Mouse (Mus musculus): ENCODE data around the gene Mepce. TPM values are rescaled to one million over a fixed set of nuclear protein-coding genes. Genes with fewer than 3 reads are reported as not detected.

The Mepce gene
- polyA plus RNA-seq, 1 experiment from 2014 or later = 11.5 TPM

DNA sequence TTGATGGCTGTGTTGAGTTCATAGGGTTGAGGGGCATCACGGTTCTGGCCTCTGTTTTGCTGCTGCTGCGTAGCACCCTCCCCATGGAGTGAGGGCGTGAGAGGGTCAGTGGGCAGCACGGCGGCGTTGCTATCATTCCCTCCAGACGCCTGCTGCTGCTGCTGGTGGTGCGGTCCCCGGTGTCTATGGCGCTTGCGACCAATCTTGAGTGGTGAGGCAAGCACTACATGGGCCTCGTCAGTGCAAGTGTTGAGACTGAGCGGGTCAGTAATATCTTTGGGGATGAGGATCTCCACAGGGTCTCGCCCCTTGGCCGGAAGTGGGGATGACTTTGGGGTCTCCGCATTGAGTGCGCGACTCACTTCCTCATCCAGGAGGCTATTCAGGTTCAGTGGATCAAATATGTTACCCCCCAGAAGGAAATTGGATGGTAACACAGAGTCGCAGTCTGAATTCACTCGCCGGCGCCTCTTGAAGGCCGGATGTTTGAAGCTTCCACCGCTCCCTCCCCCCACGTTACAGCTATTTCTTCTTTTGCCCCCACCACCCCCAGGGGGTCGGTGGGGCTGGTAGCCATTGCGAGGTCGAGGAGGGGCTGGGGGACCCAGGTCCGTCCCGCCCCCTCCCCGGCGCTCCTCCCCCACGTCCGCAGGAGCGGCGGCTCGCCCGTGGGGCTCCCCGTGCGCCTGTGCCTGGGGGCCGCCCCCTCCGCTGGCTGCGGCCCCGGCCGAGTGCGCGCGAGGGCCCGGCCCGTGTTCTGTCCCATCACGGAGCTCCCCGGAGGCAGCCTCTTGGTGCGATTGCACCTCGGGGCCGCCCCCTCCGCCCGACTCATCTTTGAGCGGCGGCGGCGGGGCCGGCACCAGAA lies 2.1 kb downstream of the Mepce start:
- ATAC-seq (replicated peaks; ENCODE audit: insufficient number of reproducible peaks, low FRiP score, low TSS enrichment, low read depth) = peak; percentile 19
- H3K27me3 ChIP-seq (ENCODE audit: control insufficient read depth, insufficient read depth, low read length) = no peaks in the 10 kb centered on the region
- H3K36me3 ChIP-seq (replicated peaks; ENCODE audit: control insufficient read depth, insufficient read depth, low read depth, low read length) = no peaks in the 10 kb centered on the region; the same call in none of the 2 replicates
- H3K27ac ChIP-seq (replicated peaks; ENCODE audit: low read depth, low read length) = peak overlapping the region; percentile 97
- peak overlapping the region; percentile 95 for H3K9ac ChIP-seq (replicated peaks; ENCODE audit: low read length)
- whole genome bisulfite sequencing = 5% methylated on average over 58 of the region's 62 CpGs
- no peaks in the 10 kb centered on the region for H3K9me3 ChIP-seq (replicated peaks; ENCODE audit: control insufficient read depth, low read length)
- DNase-seq (ENCODE audit: low spot score) = peak; percentile 30
- peak overlapping the region; percentile 60 for H3K4me2 ChIP-seq (ENCODE audit: low read depth, low read length)
- peak overlapping the region; percentile 83 for H3K4me3 ChIP-seq (ENCODE audit: low read depth, low read length)
- H3K4me1 ChIP-seq (ENCODE audit: control insufficient read depth, insufficient read depth, low read length) = peaks cover 8% of the 10 kb centered on the region

DNA sequence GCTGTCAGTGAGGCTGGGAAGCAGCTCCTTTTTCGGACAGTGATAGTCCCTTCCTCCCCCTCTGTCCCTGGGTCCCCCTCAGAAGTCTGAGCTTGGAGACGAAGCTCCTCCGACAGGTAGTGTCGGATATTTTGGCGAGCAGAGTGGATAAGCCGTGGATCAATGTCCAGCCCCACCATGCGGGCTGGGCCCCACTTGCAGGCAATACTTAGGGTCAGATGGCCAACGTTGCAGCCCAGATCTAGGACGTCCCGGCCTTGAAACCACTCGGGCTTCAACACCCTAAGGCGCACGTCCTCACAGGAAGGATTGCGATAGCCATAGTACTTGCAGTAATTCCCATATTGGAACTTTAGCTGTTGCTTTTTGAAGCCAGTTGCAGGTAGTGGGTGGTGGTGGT lies 2.9 kb downstream of the Mepce start:
- Histone ChIP-seq H3K9me3 (replicated peaks; ENCODE audit: control insufficient read depth, low read length) (no peaks in the 10 kb centered on the region), H3K4me1 (ENCODE audit: control insufficient read depth, insufficient read depth, low read length) (peaks cover 8% of the 10 kb centered on the region), H3K36me3 (replicated peaks; ENCODE audit: control insufficient read depth, insufficient read depth, low read depth, low read length) (no peaks in the 10 kb centered on the region; the same call in none of the 2 replicates), H3K9ac (replicated peaks; ENCODE audit: low read length) (peak overlapping the region; percentile 19; the same call in 1 of the 2 replicates), H3K4me2 (ENCODE audit: low read depth, low read length) (peak overlapping the region; percentile 60), H3K27me3 (ENCODE audit: control insufficient read depth, insufficient read depth, low read length) (no peaks in the 10 kb centered on the region), H3K4me3 (ENCODE audit: low read depth, low read length) (peak overlapping the region; percentile 83), H3K27ac (replicated peaks; ENCODE audit: low read depth, low read length) (no peak overlapping the region)
- WGBS = 89% methylated on average over 14 of the region's 14 CpGs
- ATAC-seq (replicated peaks; ENCODE audit: insufficient number of reproducible peaks, low FRiP score, low TSS enrichment, low read depth) (no peak), DNase-seq (ENCODE audit: low spot score) (no peak)

DNA sequence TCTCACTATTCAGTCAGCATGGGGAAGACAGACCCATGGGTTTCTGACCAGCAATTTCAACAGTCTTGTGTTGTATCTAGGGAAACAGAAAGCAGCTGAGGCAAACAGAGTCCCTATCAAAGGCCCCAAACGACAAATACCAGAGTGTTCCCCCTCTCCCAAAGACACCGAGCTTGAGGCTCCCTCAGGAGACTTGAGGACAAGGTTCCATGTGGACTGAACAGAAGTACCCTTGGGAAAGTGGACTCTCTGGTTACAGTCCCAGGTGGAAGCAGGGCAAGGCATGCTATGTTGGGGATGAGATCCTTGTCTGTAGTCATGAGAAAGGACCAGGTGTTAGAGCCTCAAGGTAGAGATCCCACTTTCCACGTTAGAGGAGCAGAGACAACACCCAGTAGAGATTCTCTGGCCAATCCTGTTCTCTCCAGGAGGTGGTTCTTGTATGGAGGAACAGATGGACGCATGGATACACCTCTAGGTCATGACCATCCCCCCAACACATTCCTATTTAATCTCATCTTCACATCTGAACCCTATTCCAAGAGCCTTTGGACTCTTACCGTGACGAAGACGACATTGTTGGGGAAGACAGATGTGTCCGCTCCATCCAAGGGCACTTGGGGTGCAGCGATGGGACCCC lies 3.4 kb downstream of the Mepce start:
- no peak for DNase-seq (ENCODE audit: low spot score)
- H3K4me1 ChIP-seq (ENCODE audit: control insufficient read depth, insufficient read depth, low read length) = peaks cover 8% of the 10 kb centered on the region
- WGBS = 81% methylated on average over 9 of the region's 9 CpGs

DNA sequence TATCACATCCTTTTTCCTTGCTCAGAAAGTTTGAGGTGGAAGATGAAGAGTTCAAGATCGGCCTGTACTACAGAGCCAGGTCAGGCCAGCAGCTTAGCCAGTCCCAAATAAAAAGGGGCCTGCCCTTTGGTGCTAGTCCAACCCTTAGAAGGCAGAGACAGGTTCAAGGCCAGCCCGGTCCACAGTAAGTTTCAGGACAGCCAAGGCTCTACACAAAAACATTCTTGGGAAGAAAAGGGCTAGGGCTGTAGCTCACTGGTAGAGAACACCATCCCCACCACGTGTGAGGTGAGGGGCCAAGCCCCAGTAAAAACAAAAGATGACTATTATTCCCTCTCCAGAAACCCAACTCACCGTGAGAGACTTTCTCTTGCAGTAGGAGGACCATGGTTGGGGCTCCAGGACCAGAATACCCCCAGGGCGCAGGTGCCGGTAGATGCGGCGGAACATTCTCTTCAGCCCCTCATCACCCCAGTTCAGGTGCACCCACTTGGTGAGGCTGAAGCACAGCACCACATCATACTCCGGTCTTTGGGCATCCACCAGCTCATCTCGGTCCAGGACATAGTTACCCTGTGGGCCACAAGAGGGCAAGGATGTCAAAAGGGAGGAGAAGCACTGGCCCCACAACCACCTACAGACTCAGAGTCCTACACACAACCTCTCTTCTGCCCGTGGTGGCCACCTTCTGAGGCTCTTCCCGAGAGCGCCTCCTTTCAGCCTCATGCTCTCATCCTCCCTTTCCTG lies 4.5 kb downstream of the Mepce start:
- Histone ChIP-seq H3K4me3 (ENCODE audit: low read depth, low read length) (peak overlapping the region; percentile 9; the same call in 1 of the 2 replicates), H3K27ac (replicated peaks; ENCODE audit: low read depth, low read length) (no peak overlapping the region), H3K9ac (replicated peaks; ENCODE audit: low read length) (peak overlapping the region; percentile 14; the same call in 1 of the 2 replicates), H3K4me2 (ENCODE audit: low read depth, low read length) (peak overlapping the region; percentile 10; the same call in 1 of the 2 replicates), H3K9me3 (replicated peaks; ENCODE audit: control insufficient read depth, low read length) (no peaks in the 10 kb centered on the region), H3K27me3 (ENCODE audit: control insufficient read depth, insufficient read depth, low read length) (no peaks in the 10 kb centered on the region), H3K36me3 (replicated peaks; ENCODE audit: control insufficient read depth, insufficient read depth, low read depth, low read length) (no peaks in the 10 kb centered on the region; the same call in none of the 2 replicates), H3K4me1 (ENCODE audit: control insufficient read depth, insufficient read depth, low read length) (peaks cover 8% of the 10 kb centered on the region)
- ATAC-seq (replicated peaks; ENCODE audit: insufficient number of reproducible peaks, low FRiP score, low TSS enrichment, low read depth) = no peak
- WGBS = 87% methylated on average over 13 of the region's 13 CpGs
- DNase-seq (ENCODE audit: low spot score) = no peak

More for the DNA sequence above, 3.4 kb downstream of the Mepce start:
- Histone ChIP-seq H3K9me3 (replicated peaks; ENCODE audit: control insufficient read depth, low read length) (no peaks in the 10 kb centered on the region), H3K4me2 (ENCODE audit: low read depth, low read length) (peak overlapping the region; percentile 60), H3K9ac (replicated peaks; ENCODE audit: low read length) (peak overlapping the region; percentile 37), H3K36me3 (replicated peaks; ENCODE audit: control insufficient read depth, insufficient read depth, low read depth, low read length) (no peaks in the 10 kb centered on the region; the same call in none of the 2 replicates), H3K4me3 (ENCODE audit: low read depth, low read length) (peak overlapping the region; percentile 83), H3K27me3 (ENCODE audit: control insufficient read depth, insufficient read depth, low read length) (no peaks in the 10 kb centered on the region), H3K27ac (replicated peaks; ENCODE audit: low read depth, low read length) (no peak overlapping the region)
- no peak for ATAC-seq (replicated peaks; ENCODE audit: insufficient number of reproducible peaks, low FRiP score, low TSS enrichment, low read depth)

DNA sequence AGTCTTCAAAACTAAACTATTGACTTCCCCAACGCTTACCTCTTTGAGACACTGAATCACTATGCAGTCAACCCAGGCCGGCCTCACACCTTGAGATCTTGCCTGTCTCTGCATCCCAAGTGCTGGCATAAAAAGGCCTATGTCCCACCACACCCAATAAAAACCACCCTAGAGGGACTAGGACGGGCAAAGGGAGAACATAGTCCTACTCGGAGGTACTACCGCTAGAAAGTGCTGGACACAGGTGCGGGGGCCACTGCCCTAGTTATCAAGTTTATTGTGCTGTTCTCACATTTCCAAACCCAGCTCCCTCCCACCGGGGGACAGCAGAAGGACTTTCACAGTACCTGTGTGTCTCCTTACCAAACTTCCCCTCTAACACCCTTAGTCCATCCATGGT lies 5.8 kb downstream of the Mepce start:
- Histone ChIP-seq H3K9me3 (replicated peaks; ENCODE audit: control insufficient read depth, low read length) (no peaks in the 10 kb centered on the region), H3K9ac (replicated peaks; ENCODE audit: low read length) (no peak overlapping the region), H3K4me1 (ENCODE audit: control insufficient read depth, insufficient read depth, low read length) (peaks cover 8% of the 10 kb centered on the region), H3K4me3 (ENCODE audit: low read depth, low read length) (no peak overlapping the region), H3K27ac (replicated peaks; ENCODE audit: low read depth, low read length) (no peak overlapping the region), H3K4me2 (ENCODE audit: low read depth, low read length) (no peak overlapping the region), H3K36me3 (replicated peaks; ENCODE audit: control insufficient read depth, insufficient read depth, low read depth, low read length) (no peaks in the 10 kb centered on the region; the same call in none of the 2 replicates), H3K27me3 (ENCODE audit: control insufficient read depth, insufficient read depth, low read length) (no peaks in the 10 kb centered on the region)
- WGBS = 92% methylated on average over 7 of the region's 7 CpGs
- no peak for ATAC-seq (replicated peaks; ENCODE audit: insufficient number of reproducible peaks, low FRiP score, low TSS enrichment, low read depth)
- no peak for DNase-seq (ENCODE audit: low spot score)

DNA sequence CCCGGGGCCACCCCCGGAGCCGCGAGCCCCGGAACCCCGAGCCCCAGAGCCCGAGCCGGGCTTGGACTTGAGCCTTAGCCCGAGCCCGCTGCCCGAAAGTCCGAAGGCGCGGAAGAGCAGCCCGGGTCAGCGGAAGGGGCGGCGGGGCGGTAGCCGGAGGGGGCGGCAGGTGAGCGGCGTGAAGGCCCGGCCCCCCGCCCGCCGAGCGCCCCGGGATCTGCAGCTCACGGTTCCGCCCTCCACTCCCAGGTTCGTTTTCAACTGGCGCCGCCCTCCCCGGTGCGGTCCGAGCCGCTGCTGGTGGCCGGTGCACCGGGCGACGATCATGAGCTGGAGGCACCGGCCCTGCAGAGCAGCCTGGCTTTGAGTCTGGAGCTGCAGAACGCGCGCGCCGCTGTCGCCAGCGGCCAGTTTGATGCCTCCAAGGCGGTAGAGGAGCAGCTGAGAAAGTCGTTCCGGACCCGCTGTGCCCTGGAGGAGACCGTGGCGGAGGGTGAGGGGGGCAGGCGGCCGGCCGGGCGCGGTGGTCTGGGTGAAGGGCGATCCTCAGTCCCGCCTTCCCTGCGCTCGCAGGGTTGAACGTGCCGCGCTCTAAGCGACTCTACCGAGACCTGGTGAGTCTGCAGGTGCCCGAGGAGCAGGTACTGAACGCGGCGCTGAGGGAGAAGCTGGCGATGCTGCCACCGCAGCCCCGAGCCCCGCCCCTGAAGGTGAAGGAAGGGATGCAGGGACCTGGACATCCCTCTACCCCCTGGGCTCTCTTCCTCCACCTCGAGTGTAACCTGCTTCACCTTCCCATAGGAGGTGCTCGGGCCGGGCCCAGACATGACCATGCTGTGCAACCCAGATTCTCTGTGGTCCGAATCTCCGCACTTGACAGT lies 8.2 kb downstream of the Mepce start:
- Histone ChIP-seq H3K27me3 (ENCODE audit: control insufficient read depth, insufficient read depth, low read length) (no peaks in the 10 kb centered on the region), H3K4me1 (ENCODE audit: control insufficient read depth, insufficient read depth, low read length) (peaks cover 1% of the 10 kb centered on the region), H3K4me3 (ENCODE audit: low read depth, low read length) (peak overlapping the region; percentile 96), H3K4me2 (ENCODE audit: low read depth, low read length) (peak overlapping the region; percentile 89), H3K36me3 (replicated peaks; ENCODE audit: control insufficient read depth, insufficient read depth, low read depth, low read length) (no peaks in the 10 kb centered on the region; the same call in 1 of the 2 replicates), H3K27ac (replicated peaks; ENCODE audit: low read depth, low read length) (peak overlapping the region; percentile 66), H3K9me3 (replicated peaks; ENCODE audit: control insufficient read depth, low read length) (no peaks in the 10 kb centered on the region), H3K9ac (replicated peaks; ENCODE audit: low read length) (peak overlapping the region; percentile 90)
- WGBS = under 1% methylated on average over 74 of the region's 83 CpGs
- ATAC-seq (replicated peaks; ENCODE audit: insufficient number of reproducible peaks, low FRiP score, low TSS enrichment, low read depth) = peak; percentile 14; the same call in 1 of the 2 replicates
- DNase-seq (ENCODE audit: low spot score) = peak; percentile 24

DNA sequence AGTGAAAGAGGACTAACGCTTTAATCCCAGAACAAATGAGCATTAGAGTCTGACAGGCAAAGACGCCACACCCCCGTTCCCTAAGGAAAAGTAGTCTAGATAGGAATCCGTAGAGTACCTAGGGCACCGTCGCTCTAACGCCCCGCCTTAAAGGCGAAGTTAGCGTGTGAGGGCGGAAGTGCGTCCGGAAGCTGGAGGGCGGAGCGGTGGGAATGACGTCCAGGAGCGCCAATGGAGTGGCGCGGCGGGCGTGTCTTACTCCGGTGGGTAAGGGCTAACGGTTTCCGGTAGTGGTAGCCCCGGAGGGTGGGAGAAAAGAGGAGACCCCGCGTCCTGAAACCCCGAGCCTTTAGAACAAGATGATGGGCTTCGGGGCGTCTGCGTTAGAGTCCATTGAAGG lies 8.8 kb downstream of the Mepce start, which contains the start of gene Ppp1r35:
Ppp1r35 (plus strand) TSS at position 215 of the 400 bp plus-strand sequence.
- Histone ChIP-seq H3K9me3 (replicated peaks; ENCODE audit: control insufficient read depth, low read length) (no peaks in the 10 kb centered on the region), H3K4me2 (ENCODE audit: low read depth, low read length) (peak within 1 kb of the TSS; percentile 89), H3K4me1 (ENCODE audit: control insufficient read depth, insufficient read depth, low read length) (no peaks in the 10 kb centered on the region; the same call in 1 of the 2 replicates), H3K4me3 (ENCODE audit: low read depth, low read length) (peak within 1 kb of the TSS; percentile 96), H3K9ac (replicated peaks; ENCODE audit: low read length) (peak within 1 kb of the TSS; percentile 90), H3K36me3 (replicated peaks; ENCODE audit: control insufficient read depth, insufficient read depth, low read depth, low read length) (no peaks in the 10 kb centered on the region; the same call in 1 of the 2 replicates), H3K27ac (replicated peaks; ENCODE audit: low read depth, low read length) (peak within 1 kb of the TSS; percentile 66), H3K27me3 (ENCODE audit: control insufficient read depth, insufficient read depth, low read length) (no peaks in the 10 kb centered on the region)
- ATAC-seq (replicated peaks; ENCODE audit: insufficient number of reproducible peaks, low FRiP score, low TSS enrichment, low read depth) (peak; percentile 91), DNase-seq (ENCODE audit: low spot score) (peak; percentile 99)
- WGBS = under 1% methylated on average over 31 of the region's 31 CpGs
